Mouse (Mus musculus) forebrain, embryonic 15.5 days (tissue): ENCODE measurements at regions not wholly inside any gene's neighbourhood (a gene's known extent, or its start where the extent isn't known, plus 50 kb on each side); places are given as distances from the start of the nearest gene placed in this dataset.
"Not testable (repeated sequence)": the region's sequence is repeated elsewhere in the genome, so short reads cannot be mapped to it uniquely, and the experiment has no call there.

ENCODE experiments used
- ATAC-seq: fragments of 200-750 bp; cut with Nextera tagmentation; replicated peaks from 2 replicates; pipeline ENCODE4 v1.8.0; 2017; ENCODE audit warnings: mild to moderate bottlenecking, moderate TSS enrichment, moderate library complexity
- H3K27ac ChIP-seq: fragments of 300-500 bp; sonication (generic); replicated peaks from 2 replicates; pipeline ENCODE4 v1.5.1; 2015; ENCODE audit warnings: mild to moderate bottlenecking, inconsistent platforms
- H3K27me3 ChIP-seq: fragments of 300-500 bp; sonication (generic); 2 replicates; pipeline ENCODE4 v1.6.1; 2015; ENCODE audit warnings: inconsistent platforms
- H3K36me3 ChIP-seq: fragments of 300-500 bp; sonication (generic); 2 replicates; pipeline ENCODE4 v1.6.1; 2015; ENCODE audit warnings: mild to moderate bottlenecking, inconsistent platforms
- H3K4me1 ChIP-seq: fragments of 300-500 bp; sonication (generic); 2 replicates; pipeline ENCODE4 v1.6.1; 2015; ENCODE audit warnings: inconsistent platforms
- H3K4me2 ChIP-seq: fragments of 300-500 bp; sonication (generic); replicated peaks from 2 replicates; pipeline ENCODE4 v1.6.1; 2015; ENCODE audit warnings: mild to moderate bottlenecking, inconsistent platforms
- H3K4me3 ChIP-seq: fragments of 300-500 bp; sonication (generic); 2 replicates; pipeline ENCODE4 v1.5.1; 2015; ENCODE audit warnings: mild to moderate bottlenecking, inconsistent platforms
- H3K9ac ChIP-seq: fragments of 300-500 bp; sonication (generic); replicated peaks from 2 replicates; pipeline ENCODE4 v1.6.1; 2015; ENCODE audit warnings: mild to moderate bottlenecking, inconsistent platforms
- H3K9me3 ChIP-seq: fragments of 300-500 bp; sonication (generic); 2 replicates; pipeline ENCODE4 v1.6.1; 2016; ENCODE audit warnings: inconsistent platforms
- WGBS: fragments of 180-500 bp; shearing (Covaris S2); methylation state at CpG from one replicate; pipeline ENCODE4 v1.1.7; 2015; ENCODE audit warnings: mixed read lengths; 5-methylcytosine and 5-hydroxymethylcytosine counted together

DNA sequence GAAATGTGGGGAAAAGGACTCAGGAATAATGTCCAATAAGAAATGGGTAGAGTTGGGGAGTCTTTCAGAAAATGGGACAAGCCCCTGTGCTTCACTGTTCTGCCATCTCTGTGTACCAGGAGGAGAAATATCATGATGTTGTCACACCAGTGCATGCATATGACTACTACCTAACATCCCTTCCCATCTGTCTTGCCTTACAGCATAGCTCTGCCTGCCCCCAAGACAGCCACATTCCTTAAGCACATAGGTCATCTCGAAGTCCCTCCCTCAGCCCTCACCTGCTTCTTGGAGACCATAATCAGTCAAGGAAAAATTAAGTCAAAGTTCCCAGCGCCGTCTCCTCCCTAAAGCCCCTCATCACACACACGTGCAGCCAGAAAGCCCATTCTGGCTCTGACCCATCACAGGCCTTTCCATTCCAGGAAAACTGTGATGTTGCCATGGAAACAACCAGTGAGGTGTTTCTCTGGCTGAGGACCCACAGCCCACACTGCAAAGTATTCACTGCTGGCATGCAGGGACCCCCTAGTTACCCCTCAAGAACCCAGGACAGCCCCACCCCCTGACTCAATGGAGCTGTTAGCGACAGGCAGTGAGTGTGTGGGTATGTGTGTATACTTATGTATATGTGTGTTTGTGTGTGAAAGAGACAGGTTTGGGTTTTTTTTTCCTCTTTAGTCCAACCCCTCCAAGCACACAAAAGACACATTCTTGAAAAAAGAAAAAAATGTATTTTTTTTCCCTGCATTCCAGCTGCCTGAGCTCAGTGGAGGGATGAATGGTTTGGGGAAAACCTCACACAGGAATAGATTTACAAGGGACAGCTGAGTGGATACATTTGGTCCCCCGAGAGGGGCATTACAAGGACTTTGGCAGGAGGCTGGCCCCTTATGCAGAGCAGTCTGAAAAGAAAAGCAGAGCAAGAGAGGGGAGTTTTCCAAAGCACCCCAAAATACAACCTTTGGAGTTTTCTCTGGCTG, 205.5 kb downstream of the Snx19 start:
- ATAC-seq, result peak; percentile 75
- no peak overlapping the region for H3K4me2 ChIP-seq
- H3K27me3 ChIP-seq, result no peaks in the 10 kb centered on the region
- H3K27ac ChIP-seq, result peak overlapping the region; percentile 34
- H3K9ac ChIP-seq, result no peak overlapping the region
- WGBS, result 23% methylated on average over 6 of the region's 6 CpGs
- no peak overlapping the region for H3K4me3 ChIP-seq
- no peaks in the 10 kb centered on the region for H3K9me3 ChIP-seq
- peaks cover 26% of the 10 kb centered on the region for H3K4me1 ChIP-seq
- H3K36me3 ChIP-seq, result no peaks in the 10 kb centered on the region

- Histone ChIP-seq H3K27me3 (no peaks in the 10 kb centered on the region), H3K4me3 (no peak overlapping the region), H3K36me3 (no peaks in the 10 kb centered on the region), H3K4me1 (no peaks in the 10 kb centered on the region), H3K9ac (no peak overlapping the region), H3K4me2 (no peak overlapping the region), H3K27ac (no peak overlapping the region), H3K9me3 (no peaks in the 10 kb centered on the region)
- no peak for ATAC-seq
- WGBS, result 89% methylated on average over 8 of the region's 8 CpGs
Observed at GRCm38 (mm10) chr9:30625635-30626034, 198.7 kb downstream of the Snx19 start.

DNA sequence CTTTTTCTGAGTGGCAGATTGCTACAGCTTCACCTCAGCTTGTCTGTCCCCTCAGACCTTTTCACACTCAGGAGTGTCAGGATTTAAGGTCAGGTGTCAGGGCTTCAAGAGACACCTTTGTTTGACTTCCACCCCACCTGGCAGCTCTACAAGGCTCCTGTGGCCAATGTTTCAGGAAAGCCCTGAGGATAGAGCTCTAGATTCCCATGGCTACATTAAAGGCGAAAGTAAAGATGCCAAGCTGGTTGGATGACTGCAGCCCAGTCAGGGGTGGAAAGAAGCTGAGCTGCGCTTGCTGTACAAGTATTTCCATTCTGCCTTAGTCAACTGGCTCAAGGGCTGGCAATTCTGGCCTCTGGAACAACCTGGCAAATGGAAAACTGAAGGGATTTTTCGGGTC, 198.2 kb downstream of the Snx19 start:
- Histone ChIP-seq H3K9ac (no peak overlapping the region), H3K4me1 (no peaks in the 10 kb centered on the region), H3K27ac (no peak overlapping the region), H3K36me3 (no peaks in the 10 kb centered on the region), H3K4me2 (no peak overlapping the region), H3K4me3 (no peak overlapping the region), H3K27me3 (no peaks in the 10 kb centered on the region), H3K9me3 (no peaks in the 10 kb centered on the region)
- no peak for ATAC-seq
- WGBS, result 85% methylated on average over 3 of the region's 3 CpGs

DNA sequence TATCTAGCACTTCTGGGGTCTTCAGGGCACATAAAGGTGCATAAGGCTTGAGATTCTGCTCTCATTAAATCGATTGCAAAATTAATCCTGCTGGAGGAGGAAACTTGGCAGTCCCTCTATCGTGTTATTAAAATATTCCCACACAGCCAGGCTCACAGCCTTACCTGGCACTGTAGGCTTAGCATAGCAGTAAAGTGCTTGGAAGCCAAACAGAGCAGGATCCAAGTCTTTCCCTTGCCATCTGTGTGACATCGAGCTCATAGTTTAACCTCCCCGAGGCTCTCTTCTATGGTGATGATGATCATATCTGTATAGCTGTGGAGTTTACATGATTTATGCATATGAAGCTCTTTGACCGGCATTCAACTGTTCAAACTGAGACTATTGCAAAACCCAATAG, 197.6 kb downstream of the Snx19 start:
- 81% methylated on average over 5 of the region's 5 CpGs for WGBS
- H3K27me3 ChIP-seq, result no peaks in the 10 kb centered on the region

DNA sequence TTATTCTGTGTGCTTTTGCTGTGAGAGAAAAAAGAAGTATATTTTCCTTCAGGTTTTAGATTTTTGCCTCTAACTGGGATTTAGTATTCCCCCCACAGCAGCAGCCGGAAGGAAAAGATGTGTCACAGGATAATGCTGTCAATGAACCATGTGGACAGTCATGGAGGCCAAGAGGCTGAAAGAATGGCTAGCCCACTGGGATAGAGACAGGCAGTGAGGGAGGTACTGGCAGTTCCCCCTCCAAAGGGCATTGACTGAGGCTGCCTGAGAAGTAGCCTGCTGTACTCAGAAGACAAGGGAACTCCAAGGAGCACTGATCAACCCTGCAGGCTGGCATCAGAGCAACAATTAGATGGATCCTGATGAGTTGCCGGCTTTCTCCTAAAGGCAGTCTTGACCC, 192.4 kb downstream of the Snx19 start:
- no peak overlapping the region for H3K9ac ChIP-seq
- no peak for ATAC-seq
- 63% methylated on average over 2 of the region's 2 CpGs for WGBS
- no peak overlapping the region for H3K4me2 ChIP-seq
- H3K4me1 ChIP-seq, result no peaks in the 10 kb centered on the region
- H3K4me3 ChIP-seq, result no peak overlapping the region
- no peaks in the 10 kb centered on the region for H3K36me3 ChIP-seq
- no peaks in the 10 kb centered on the region for H3K27me3 ChIP-seq
- H3K27ac ChIP-seq, result no peak overlapping the region
- H3K9me3 ChIP-seq, result no peaks in the 10 kb centered on the region

More for the DNA sequence above, 197.6 kb downstream of the Snx19 start:
- Histone ChIP-seq H3K36me3 (no peaks in the 10 kb centered on the region), H3K9me3 (no peaks in the 10 kb centered on the region), H3K4me3 (no peak overlapping the region), H3K4me2 (no peak overlapping the region), H3K4me1 (no peaks in the 10 kb centered on the region), H3K9ac (no peak overlapping the region), H3K27ac (no peak overlapping the region)
- ATAC-seq, result no peak

- ATAC-seq, result no peak
- Histone ChIP-seq H3K27me3 (no peaks in the 10 kb centered on the region), H3K9me3 (no peaks in the 10 kb centered on the region), H3K4me2 (no peak overlapping the region), H3K4me1 (peaks cover 3% of the 10 kb centered on the region; the same call in 1 of the 2 replicates), H3K9ac (no peak overlapping the region), H3K4me3 (no peak overlapping the region), H3K36me3 (no peaks in the 10 kb centered on the region), H3K27ac (no peak overlapping the region)
- WGBS, result 83% methylated on average over 2 of the region's 2 CpGs
Observed at GRCm38 (mm10) chr9:30618181-30618580, 191.3 kb downstream of the Snx19 start.

DNA sequence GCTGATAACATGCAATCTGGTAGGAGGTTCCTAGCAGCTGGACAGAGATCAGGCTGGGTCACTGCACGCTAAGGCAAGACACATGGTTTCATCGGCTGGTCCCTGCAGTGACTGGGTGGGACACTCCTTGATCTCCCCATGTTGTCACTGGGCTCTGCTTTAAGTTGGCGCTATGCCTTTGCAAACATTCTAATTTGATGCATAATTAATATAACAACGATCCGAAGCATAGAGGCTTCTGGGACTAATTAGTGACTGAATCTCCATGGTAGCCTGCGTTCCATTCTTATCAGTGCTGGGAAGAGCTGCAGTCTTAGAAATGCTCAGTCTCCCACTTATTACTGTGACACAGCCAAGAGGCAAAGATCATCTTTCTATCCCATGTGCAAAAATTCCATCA, 186.8 kb downstream of the Snx19 start:
- Histone ChIP-seq H3K36me3 (no peaks in the 10 kb centered on the region), H3K9ac (no peak overlapping the region), H3K4me1 (peaks cover 5% of the 10 kb centered on the region; the same call in 1 of the 2 replicates), H3K27me3 (no peaks in the 10 kb centered on the region), H3K4me3 (no peak overlapping the region), H3K9me3 (no peaks in the 10 kb centered on the region), H3K4me2 (no peak overlapping the region), H3K27ac (no peak overlapping the region)
- 34% methylated on average over 6 of the region's 6 CpGs for WGBS
- ATAC-seq, result peak; percentile 74

DNA sequence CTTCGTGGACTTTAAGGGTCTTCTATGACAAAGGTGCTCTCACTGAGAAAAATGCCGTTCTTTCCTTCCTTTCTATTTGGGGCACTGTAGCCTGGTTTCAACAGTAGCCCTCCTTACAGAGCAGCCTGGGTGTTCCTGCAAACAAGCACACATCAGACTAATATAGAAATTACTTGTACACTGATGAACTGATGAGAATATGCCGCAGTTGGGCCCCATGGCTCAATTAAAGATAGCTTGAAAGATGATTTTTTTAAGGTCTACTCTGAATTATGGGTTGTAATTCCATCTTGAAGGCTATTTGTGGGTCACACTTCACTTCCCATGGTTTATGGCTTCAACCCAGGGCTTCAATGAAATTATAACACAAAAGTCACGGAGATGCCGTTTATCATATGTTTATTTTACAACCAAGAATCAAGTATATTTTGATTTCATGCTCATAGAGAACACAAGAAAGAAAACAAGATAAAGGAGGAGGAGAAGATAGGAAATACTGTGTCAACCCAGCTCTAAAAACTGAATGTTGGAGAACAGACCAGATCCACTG, 186.2 kb downstream of the Snx19 start:
- peaks cover 5% of the 10 kb centered on the region; the same call in 1 of the 2 replicates for H3K4me1 ChIP-seq
- 89% methylated on average over 5 of the region's 5 CpGs for WGBS

DNA sequence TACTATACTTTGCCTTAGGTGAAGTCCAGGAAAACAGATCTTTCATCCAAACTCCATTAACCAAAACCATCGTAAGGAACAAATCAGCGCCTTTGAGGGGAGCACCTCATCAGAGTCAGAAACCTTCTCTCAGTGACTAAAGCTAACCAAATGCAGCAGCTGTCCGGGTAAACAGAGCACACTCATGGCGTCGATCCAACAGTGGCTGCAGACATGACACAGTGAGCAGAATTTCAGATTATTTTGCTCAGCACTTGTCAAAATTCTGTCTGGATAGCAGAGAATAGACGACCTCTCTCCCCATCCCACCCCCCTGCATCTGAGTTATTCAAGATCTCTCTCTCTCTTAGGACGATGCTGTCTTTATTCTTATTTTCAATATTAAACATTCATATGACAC, 183.4 kb downstream of the Snx19 start:
- no peak overlapping the region for H3K4me3 ChIP-seq
- WGBS, result 55% methylated on average over 7 of the region's 7 CpGs
- no peaks in the 10 kb centered on the region for H3K27me3 ChIP-seq
- no peak overlapping the region for H3K9ac ChIP-seq
- no peak for ATAC-seq
- H3K9me3 ChIP-seq, result no peaks in the 10 kb centered on the region
- no peak overlapping the region for H3K27ac ChIP-seq
- peaks cover 5% of the 10 kb centered on the region; the same call in 1 of the 2 replicates for H3K4me1 ChIP-seq
- H3K36me3 ChIP-seq, result no peaks in the 10 kb centered on the region
- H3K4me2 ChIP-seq, result no peak overlapping the region

More for the DNA sequence above, 186.2 kb downstream of the Snx19 start:
- Histone ChIP-seq H3K4me3 (no peak overlapping the region), H3K27me3 (no peaks in the 10 kb centered on the region), H3K27ac (no peak overlapping the region), H3K4me2 (no peak overlapping the region), H3K9ac (no peak overlapping the region), H3K9me3 (no peaks in the 10 kb centered on the region), H3K36me3 (no peaks in the 10 kb centered on the region)
- ATAC-seq, result no peak

- Histone ChIP-seq H3K36me3 (no peaks in the 10 kb centered on the region), H3K9ac (no peak overlapping the region), H3K9me3 (no peaks in the 10 kb centered on the region), H3K4me1 (no peaks in the 10 kb centered on the region), H3K27ac (no peak overlapping the region), H3K27me3 (no peaks in the 10 kb centered on the region), H3K4me3 (no peak overlapping the region), H3K4me2 (no peak overlapping the region)
- 69% methylated on average over 7 of the region's 7 CpGs for WGBS
- ATAC-seq, result no peak
Observed at GRCm38 (mm10) chr9:30599756-30600155, 172.8 kb downstream of the Snx19 start.

GRCm38 (mm10) chr9:30597691-30598090, 170.8 kb downstream of the Snx19 start:
- Histone ChIP-seq H3K4me3 (no peak overlapping the region), H3K27ac (no peak overlapping the region), H3K36me3 (no peaks in the 10 kb centered on the region), H3K27me3 (no peaks in the 10 kb centered on the region), H3K4me2 (no peak overlapping the region), H3K9ac (no peak overlapping the region), H3K4me1 (no peaks in the 10 kb centered on the region), H3K9me3 (no peaks in the 10 kb centered on the region)
- 39% methylated on average over 4 of the region's 4 CpGs for WGBS
- no peak for ATAC-seq

GRCm38 (mm10) chr9:30597092-30597491, 170.2 kb downstream of the Snx19 start:
- H3K36me3 ChIP-seq, H3K27ac ChIP-seq, H3K4me1 ChIP-seq, H3K4me2 ChIP-seq, ATAC-seq, H3K9me3 ChIP-seq, H3K4me3 ChIP-seq, H3K9ac ChIP-seq, H3K27me3 ChIP-seq: not testable (repeated sequence)
- WGBS, result 76% methylated on average over 6 of the region's 6 CpGs
